Mouse (Mus musculus) small intestine, adult 2 months (tissue): Measurements from ENCODE around the gene Olfr342. TPM values are rescaled to one million over a fixed set of nuclear protein-coding genes. Genes with fewer than 3 reads are reported as not detected.

Experiments
- H3K27ac ChIP-seq: fragments of 200-500 bp; 2 replicates; pipeline ENCODE4 v1.5.1; 2012; ENCODE audit warnings: low read depth, low read length, control low read depth, inconsistent platforms; ENCODE audit not compliant: insufficient read depth
- H3K27me3 ChIP-seq: fragments of 200-500 bp; 2 replicates; pipeline ENCODE4 v1.6.1; 2012; ENCODE audit warnings: mild to moderate bottlenecking, moderate library complexity, low read length, inconsistent platforms; ENCODE audit not compliant: control insufficient read depth, insufficient read depth
- H3K36me3 ChIP-seq: fragments of 200-500 bp; 2 replicates; pipeline ENCODE4 v1.6.1; 2012; ENCODE audit warnings: mild to moderate bottlenecking, low read length, control low read depth, inconsistent platforms; ENCODE audit not compliant: control insufficient read depth, insufficient read depth
- H3K4me1 ChIP-seq: fragments of 200-500 bp; 2 replicates; pipeline ENCODE4 v1.6.1; 2012; ENCODE audit warnings: low read length, inconsistent platforms, mixed read lengths; ENCODE audit not compliant: control insufficient read depth, insufficient read depth, insufficient read length
- H3K4me3 ChIP-seq: fragments of 200-500 bp; 2 replicates; pipeline ENCODE4 v1.5.1; 2012; ENCODE audit warnings: low read depth, mild to moderate bottlenecking, control low read depth, inconsistent platforms, low read length, moderate library complexity
- CTCF ChIP-seq: fragments of 200-500 bp; IDR thresholded peaks from 2 replicates; pipeline ENCODE4 v1.5.1; 2012; ENCODE audit warnings: low read depth, mild to moderate bottlenecking, control low read depth, inconsistent platforms, low read length, moderate library complexity, mixed read lengths; ENCODE audit not compliant: insufficient replicate concordance, insufficient read length; ENCODE audit errors: extremely low read depth
- POLR2A ChIP-seq: fragments of 200-500 bp; IDR thresholded peaks from 2 replicates; pipeline ENCODE4 v1.6.1; 2012; ENCODE audit warnings: low read depth, mild to moderate bottlenecking, control low read depth, inconsistent platforms, low read length, moderate library complexity
- WGBS: fragments of 180-500 bp; shearing (Covaris S2); methylation state at CpG from one replicate; pipeline ENCODE4 v1.1.7; 2018; 5-methylcytosine and 5-hydroxymethylcytosine counted together
- polyA plus RNA-seq: library from polyadenylated mRNA; depleted of rRNA; stranded (reverse); fragments of >200 nt; gene quantifications from 2 replicates; pipeline ENCODE4 v1.2.3, GENCODE M21; 2012; rRNA removed

Gene Olfr342
- polyA plus RNA-seq, result not detected in 2 replicates

GRCm38 (mm10) chr2:36524698-36525097 lies at the start of gene Olfr342:
Olfr342 (plus strand) TSS chr2:36524998.
- TF ChIP-seq CTCF, result no peak
- no peak for TF ChIP-seq POLR2A
- Histone ChIP-seq H3K36me3 (no peaks in the 10 kb centered on the region), H3K27me3 (no peaks in the 10 kb centered on the region), H3K4me3 (no peak within 1 kb of the TSS), H3K27ac (no peak within 1 kb of the TSS), H3K4me1 (no peaks in the 10 kb centered on the region)
- 54% methylated on average over 3 of the region's 3 CpGs for WGBS

DNA sequence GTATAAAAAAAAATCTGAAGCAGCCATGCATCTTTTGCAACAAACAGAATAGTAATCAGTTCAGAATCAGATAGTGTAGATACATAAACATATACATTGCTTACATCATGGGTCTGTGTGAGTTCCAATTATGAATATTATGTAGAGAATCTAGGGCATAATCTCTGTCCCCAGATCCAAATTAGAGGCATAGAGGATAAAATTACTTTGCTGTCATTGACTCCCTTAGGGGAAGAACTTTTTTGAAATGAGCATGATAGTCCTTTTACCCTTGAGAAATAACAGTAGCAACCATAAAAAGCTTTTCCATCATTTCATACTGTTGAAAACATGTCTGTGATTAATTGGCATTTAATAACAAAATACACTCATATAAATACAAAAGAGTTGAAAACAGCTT lies 42.4 kb upstream of the Olfr342 start, which contains the start of gene Olfr341:
Gene Olfr341, minus strand, starts transcription at position 101 of the 400 bp plus-strand sequence.
- Histone ChIP-seq H3K27me3 (no peaks in the 10 kb centered on the region), H3K4me1 (no peaks in the 10 kb centered on the region), H3K4me3 (no peak within 1 kb of the TSS), H3K27ac (no peak within 1 kb of the TSS), H3K36me3 (no peaks in the 10 kb centered on the region)
- no peak for TF ChIP-seq POLR2A
- TF ChIP-seq CTCF, result no peak

DNA sequence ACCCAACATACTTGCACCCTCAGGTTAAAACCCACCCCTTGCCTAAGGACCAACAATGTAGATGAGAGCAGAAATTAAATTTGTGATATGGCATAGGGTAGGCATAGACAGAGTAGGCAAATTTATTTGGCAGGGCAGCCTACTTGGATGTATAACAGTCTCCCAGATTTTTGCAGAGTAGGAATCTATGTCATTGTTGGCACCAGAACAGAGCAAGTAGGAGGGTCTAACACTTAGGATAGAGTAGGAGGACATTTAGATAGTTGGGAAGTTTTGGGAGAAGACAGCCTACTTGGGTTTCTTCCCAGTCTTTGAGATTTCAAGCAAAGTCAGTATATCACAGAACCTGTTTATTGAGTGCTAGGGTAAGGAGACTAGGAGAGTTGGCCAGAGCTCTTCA lies 40.4 kb downstream of the Olfr342 start:
- no peak overlapping the region for H3K27ac ChIP-seq
- H3K36me3 ChIP-seq, result no peaks in the 10 kb centered on the region
- TF ChIP-seq POLR2A (no peak), CTCF (no peak)
- no peaks in the 10 kb centered on the region for H3K27me3 ChIP-seq
- H3K4me3 ChIP-seq, result no peak overlapping the region
- no peaks in the 10 kb centered on the region for H3K4me1 ChIP-seq

GRCm38 (mm10) chr2:36566362-36566761 lies 41.6 kb downstream of the Olfr342 start, which contains the start of gene Olfr344:
Olfr344 (plus strand) TSS chr2:36566662.
- Histone ChIP-seq H3K4me1 (no peaks in the 10 kb centered on the region), H3K4me3 (no peak within 1 kb of the TSS), H3K27me3 (no peaks in the 10 kb centered on the region), H3K27ac (no peak within 1 kb of the TSS), H3K36me3 (no peaks in the 10 kb centered on the region)
- 81% methylated on average over 1 of the region's 1 CpGs for WGBS
- TF ChIP-seq POLR2A (no peak), CTCF (no peak)

DNA sequence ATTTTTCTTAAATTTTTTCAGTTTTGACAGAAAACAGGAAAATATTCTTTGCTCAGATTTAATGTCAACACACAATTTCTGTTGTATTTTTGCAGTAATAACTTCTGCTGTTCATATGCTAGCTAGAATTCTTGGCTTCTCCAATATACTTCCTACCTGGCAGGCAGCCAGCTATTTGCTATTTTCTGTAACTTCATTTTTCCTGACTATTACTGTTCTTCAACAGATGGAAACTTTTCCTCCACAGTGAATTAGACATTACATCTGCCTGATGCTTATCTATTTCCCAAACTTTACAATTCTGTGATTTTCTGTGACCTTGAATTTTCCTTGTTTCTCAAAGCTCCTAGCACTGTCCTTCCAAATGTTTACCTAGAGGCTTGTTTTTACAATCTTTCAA lies 42.2 kb downstream of the Olfr342 start:
- TF ChIP-seq CTCF (no peak), POLR2A (no peak)
- H3K27ac ChIP-seq, result no peak overlapping the region
- no peaks in the 10 kb centered on the region for H3K36me3 ChIP-seq

GRCm38 (mm10) chr2:36567845-36568244 lies 43.0 kb downstream of the Olfr342 start:
- WGBS, result 96% methylated on average over 3 of the region's 3 CpGs
- Histone ChIP-seq H3K4me1 (no peaks in the 10 kb centered on the region), H3K27me3 (no peaks in the 10 kb centered on the region), H3K27ac (no peak overlapping the region), H3K36me3 (no peaks in the 10 kb centered on the region), H3K4me3 (no peak overlapping the region)
- no peak for TF ChIP-seq POLR2A
- TF ChIP-seq CTCF, result no peak

More for the DNA sequence above, 42.2 kb downstream of the Olfr342 start:
- H3K27me3 ChIP-seq, result no peaks in the 10 kb centered on the region
- no peaks in the 10 kb centered on the region for H3K4me1 ChIP-seq
- no peak overlapping the region for H3K4me3 ChIP-seq

Other genes starting within 250 kb of the Olfr342 start
- not detected in 2 replicates for gene Olfr338, start 151.5 kb upstream of the Olfr342 start, polyA plus RNA-seq
- not detected in 2 replicates for gene Olfr339, start 106.1 kb upstream of the Olfr342 start, polyA plus RNA-seq
- not detected in 2 replicates for gene Olfr340, start 72.4 kb upstream of the Olfr342 start, polyA plus RNA-seq
- not detected in 2 replicates for gene Olfr341, start 42.5 kb upstream of the Olfr342 start, polyA plus RNA-seq
- not detected in 2 replicates for gene Olfr344, start 41.7 kb downstream of the Olfr342 start, polyA plus RNA-seq
- gene Olfr345, start 115.0 kb downstream of the Olfr342 start, polyA plus RNA-seq, result not detected in 2 replicates
- not detected in 2 replicates for gene Olfr346, start 160.8 kb downstream of the Olfr342 start, polyA plus RNA-seq
- gene Olfr347, start 206.9 kb downstream of the Olfr342 start, polyA plus RNA-seq, result not detected in 2 replicates